Mouse (Mus musculus) hindbrain, embryonic 13.5 days (tissue): ENCODE measurements around the gene Prelp. TPM values are rescaled to one million over a fixed set of nuclear protein-coding genes. Genes with fewer than 3 reads are reported as not detected.

Experiments used
- ATAC-seq: fragments of 200-750 bp; cut with Nextera tagmentation; 2 replicates; pipeline ENCODE4 v1.8.0; 2017; ENCODE audit warnings: moderate TSS enrichment; ENCODE audit not compliant: low FRiP score
- H3K27ac ChIP-seq: fragments of 300-500 bp; sonication (generic); 2 replicates; pipeline ENCODE4 v1.5.1; 2015; ENCODE audit warnings: inconsistent platforms, mild to moderate bottlenecking, moderate library complexity
- H3K27me3 ChIP-seq: fragments of 300-500 bp; sonication (generic); 2 replicates; pipeline ENCODE4 v1.6.1; 2015; ENCODE audit warnings: mild to moderate bottlenecking, inconsistent platforms
- H3K36me3 ChIP-seq: fragments of 300-500 bp; sonication (generic); 2 replicates; pipeline ENCODE4 v1.6.1; 2015; ENCODE audit warnings: mild to moderate bottlenecking, inconsistent platforms
- H3K4me1 ChIP-seq: fragments of 300-500 bp; sonication (generic); replicated peaks from 2 replicates; pipeline ENCODE4 v1.6.1; 2015; ENCODE audit warnings: inconsistent platforms
- H3K4me2 ChIP-seq: fragments of 300-500 bp; sonication (generic); 2 replicates; pipeline ENCODE4 v1.6.1; 2015; ENCODE audit warnings: inconsistent platforms, mild to moderate bottlenecking, moderate library complexity
- H3K4me3 ChIP-seq: fragments of 300-500 bp; sonication (generic); 2 replicates; pipeline ENCODE4 v1.5.1; 2015; ENCODE audit warnings: mild to moderate bottlenecking, inconsistent platforms
- H3K9ac ChIP-seq: fragments of 300-500 bp; sonication (generic); 2 replicates; pipeline ENCODE4 v1.6.1; 2015; ENCODE audit warnings: mild to moderate bottlenecking, inconsistent platforms
- H3K9me3 ChIP-seq: fragments of 300-500 bp; sonication (generic); 2 replicates; pipeline ENCODE4 v1.6.1; 2016; ENCODE audit warnings: inconsistent platforms
- WGBS: fragments of 180-500 bp; shearing (Covaris S2); methylation state at CpG from one replicate; pipeline ENCODE4 v1.1.7; 2015; 5-methylcytosine and 5-hydroxymethylcytosine counted together
- polyA plus RNA-seq: library from polyadenylated mRNA; unstranded; fragments of >200 nt; fragmentation: Nextera tagmentation; extraction: Ambion mirVana; gene quantifications from 2 replicates; pipeline ENCODE4 v1.2.1, GENCODE M21; 2015

The Prelp gene
- polyA plus RNA-seq, 1 experiment from 2014 or later, result 14.8 TPM

DNA sequence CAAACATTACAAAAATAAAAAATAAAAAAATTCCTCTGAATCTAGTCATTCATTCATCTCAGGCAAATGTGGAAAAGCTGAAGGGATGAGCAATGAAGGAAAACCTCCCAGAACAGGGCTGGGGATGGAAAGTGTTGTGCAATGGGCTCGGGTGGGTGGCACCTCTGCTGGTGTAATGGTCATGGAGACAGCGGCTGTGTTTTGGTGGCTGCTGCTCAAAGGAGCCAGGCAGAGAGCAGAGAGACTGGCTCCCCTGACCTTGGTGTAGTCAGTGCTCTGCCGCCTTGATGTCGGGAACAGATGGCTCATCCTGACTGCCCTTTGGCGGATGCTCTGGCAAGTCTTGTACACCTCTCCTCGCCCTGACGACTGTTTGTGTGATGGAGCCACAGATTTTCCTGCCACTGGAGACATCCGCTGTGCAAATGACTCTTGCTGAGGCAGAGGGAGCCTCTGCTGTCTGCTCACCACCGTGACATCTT, 32.1 kb upstream of the Prelp start:
- Histone ChIP-seq H3K36me3 (no peaks in the 10 kb centered on the region), H3K4me3 (no peak overlapping the region), H3K27me3 (no peaks in the 10 kb centered on the region), H3K9ac (no peak overlapping the region), H3K4me2 (no peak overlapping the region), H3K9me3 (no peaks in the 10 kb centered on the region), H3K27ac (peak overlapping the region; percentile 62), H3K4me1 (peaks cover 9% of the 10 kb centered on the region)
- no peak for ATAC-seq
- 51% methylated on average over 9 of the region's 9 CpGs for WGBS

DNA sequence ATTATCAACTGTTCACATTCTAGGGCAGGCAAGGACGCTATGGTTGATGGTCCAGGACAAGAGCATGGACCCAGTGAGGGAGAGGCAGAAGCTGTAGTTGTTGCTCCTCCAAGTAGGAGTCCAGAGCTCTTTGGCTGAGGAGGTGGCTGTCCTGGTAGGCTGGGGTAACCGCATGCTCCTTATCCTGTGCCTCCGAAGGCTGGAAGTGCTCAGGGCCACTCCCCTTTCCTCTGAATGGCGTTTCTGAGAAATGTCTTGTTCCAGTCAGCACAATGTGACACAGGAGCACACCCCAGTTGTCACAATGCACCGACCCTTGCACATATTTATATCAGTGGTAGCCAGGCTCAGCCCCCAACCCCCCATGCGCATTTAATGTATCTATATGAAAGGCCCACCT, 30.4 kb upstream of the Prelp start:
- ATAC-seq, result no peak
- Histone ChIP-seq H3K27me3 (no peaks in the 10 kb centered on the region), H3K4me3 (no peak overlapping the region), H3K27ac (no peak overlapping the region), H3K4me1 (peaks cover 9% of the 10 kb centered on the region), H3K9ac (no peak overlapping the region), H3K9me3 (no peaks in the 10 kb centered on the region), H3K4me2 (no peak overlapping the region), H3K36me3 (no peaks in the 10 kb centered on the region)
- 68% methylated on average over 6 of the region's 6 CpGs for WGBS

DNA sequence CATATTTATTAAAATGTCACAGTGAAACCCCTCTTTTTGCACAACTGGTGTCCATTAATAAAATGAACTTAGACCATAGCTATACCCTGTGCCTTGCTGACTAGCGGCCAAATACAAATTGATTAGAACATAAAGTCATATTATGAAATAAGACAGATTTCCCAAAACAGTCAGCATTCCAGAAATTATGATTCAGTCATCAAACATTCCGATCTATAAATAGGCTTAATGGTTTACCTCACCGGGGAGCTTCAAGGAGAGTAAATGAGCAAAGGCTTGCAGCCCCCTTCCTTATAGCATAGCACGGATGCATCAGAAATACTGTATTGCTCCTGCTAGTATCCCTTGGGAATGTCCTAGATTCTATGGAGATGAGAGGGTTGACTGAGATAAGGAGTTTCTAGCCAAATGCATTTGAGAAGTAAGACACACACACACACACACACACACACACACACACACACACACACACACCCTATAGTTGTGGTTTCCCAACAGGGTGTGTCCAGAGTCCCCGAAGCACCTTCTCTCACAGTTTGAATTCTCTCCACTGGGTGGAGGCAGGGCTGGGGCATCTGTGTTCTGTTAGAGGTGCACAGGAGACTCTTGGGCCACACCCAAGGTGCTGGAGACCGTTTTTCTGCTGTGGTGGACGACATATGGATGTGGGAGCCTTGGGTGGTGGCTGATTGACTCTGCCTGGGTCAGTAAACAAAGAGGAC, 29.0 kb upstream of the Prelp start:
- no peak overlapping the region for H3K27ac ChIP-seq
- H3K4me2 ChIP-seq, result no peak overlapping the region
- H3K4me3 ChIP-seq, result no peak overlapping the region
- H3K9ac ChIP-seq, result no peak overlapping the region
- H3K9me3 ChIP-seq, result no peaks in the 10 kb centered on the region
- H3K4me1 ChIP-seq, result peaks cover 9% of the 10 kb centered on the region
- H3K36me3 ChIP-seq, result no peaks in the 10 kb centered on the region
- H3K27me3 ChIP-seq, result no peaks in the 10 kb centered on the region
- no peak for ATAC-seq
- whole genome bisulfite sequencing, result 76% methylated on average over 7 of the region's 7 CpGs

DNA sequence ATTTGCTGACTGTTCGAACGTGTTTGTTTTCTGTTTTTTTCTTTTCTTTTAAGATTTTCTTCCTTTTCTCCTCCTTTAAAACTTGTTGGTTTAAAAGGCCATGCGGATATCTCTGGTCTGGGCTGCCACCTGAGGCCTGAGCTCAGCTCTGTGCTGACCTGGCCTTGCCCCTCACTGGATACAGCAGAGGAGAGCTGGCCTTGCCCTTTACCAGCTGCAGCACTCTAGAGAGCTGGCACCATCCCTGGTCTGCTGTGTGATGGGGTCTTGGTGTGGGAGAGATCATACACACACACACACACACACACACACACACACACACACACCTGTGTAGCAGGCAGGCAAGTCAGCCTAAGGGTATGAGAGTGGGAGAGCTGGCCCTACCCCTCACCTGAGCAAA, 23.9 kb upstream of the Prelp start:
- Histone ChIP-seq H3K4me3 (no peak overlapping the region), H3K27me3 (no peaks in the 10 kb centered on the region), H3K27ac (no peak overlapping the region), H3K4me1 (no peaks in the 10 kb centered on the region), H3K4me2 (no peak overlapping the region), H3K9me3 (no peaks in the 10 kb centered on the region; the same call in 1 of the 2 replicates), H3K9ac (no peak overlapping the region), H3K36me3 (no peaks in the 10 kb centered on the region)
- no peak for ATAC-seq
- 88% methylated on average over 3 of the region's 3 CpGs for WGBS

DNA sequence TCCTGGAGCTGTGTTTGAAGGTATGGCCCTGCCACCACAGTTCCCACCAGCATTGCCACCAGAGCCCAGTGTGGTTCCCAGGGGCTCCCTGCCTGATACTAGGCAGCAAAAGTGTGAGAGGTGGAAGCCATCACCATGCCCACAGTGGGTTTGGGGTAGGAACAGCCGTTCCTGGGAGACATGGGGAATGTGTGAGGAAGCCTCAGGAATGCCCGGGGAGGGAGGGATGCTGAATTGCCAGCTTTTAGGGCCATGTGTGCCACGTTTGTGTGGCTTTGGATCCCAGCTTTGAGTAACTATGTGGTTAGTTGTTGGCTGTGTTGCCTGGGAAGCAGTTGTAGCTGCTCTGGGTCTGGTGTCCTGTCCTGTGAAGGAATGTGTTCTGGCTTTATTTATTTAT, 20.7 kb upstream of the Prelp start:
- no peak overlapping the region for H3K4me2 ChIP-seq
- H3K27ac ChIP-seq, result no peak overlapping the region
- no peak overlapping the region for H3K4me3 ChIP-seq
- H3K36me3 ChIP-seq, result no peaks in the 10 kb centered on the region
- ATAC-seq, result no peak
- H3K9ac ChIP-seq, result no peak overlapping the region
- no peaks in the 10 kb centered on the region; the same call in 1 of the 2 replicates for H3K9me3 ChIP-seq
- 90% methylated on average over 3 of the region's 3 CpGs for WGBS
- H3K27me3 ChIP-seq, result no peaks in the 10 kb centered on the region
- no peaks in the 10 kb centered on the region for H3K4me1 ChIP-seq

DNA sequence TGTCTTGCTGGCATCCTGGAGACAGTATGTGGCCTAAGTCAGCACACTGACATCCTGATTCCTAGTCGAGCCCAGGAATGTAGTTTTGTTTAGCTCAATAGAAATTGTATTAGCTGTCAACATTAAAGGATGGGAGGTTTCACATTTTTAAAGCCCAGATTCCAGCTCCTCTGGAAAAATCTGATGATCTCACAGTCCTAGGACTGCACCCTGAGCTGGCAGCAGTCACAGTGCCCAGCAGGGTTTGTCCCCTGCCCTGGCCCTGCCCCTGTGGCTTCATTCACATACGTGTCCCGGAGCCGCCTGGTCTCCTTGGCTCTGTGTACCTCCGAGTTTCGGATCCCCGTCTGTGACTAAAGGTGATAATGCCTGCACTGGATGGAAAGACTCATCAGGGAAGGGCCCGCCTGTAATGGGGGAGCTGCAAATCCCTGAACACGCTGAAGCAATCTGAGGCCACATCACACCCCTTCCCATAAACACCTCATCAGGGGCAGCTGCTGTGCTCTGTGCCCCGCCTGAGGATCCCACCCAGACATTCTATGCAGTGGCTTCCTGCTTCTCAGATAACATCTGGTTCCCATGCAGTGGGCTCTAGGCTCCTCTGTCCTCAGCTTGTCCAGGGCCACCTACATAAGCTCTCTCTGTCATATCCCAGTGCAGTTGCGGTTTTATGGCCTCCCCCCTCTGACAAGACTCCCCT, 20.1 kb upstream of the Prelp start:
- Histone ChIP-seq H3K4me3 (no peak overlapping the region), H3K4me1 (no peaks in the 10 kb centered on the region), H3K9ac (no peak overlapping the region), H3K9me3 (no peaks in the 10 kb centered on the region; the same call in 1 of the 2 replicates), H3K27me3 (no peaks in the 10 kb centered on the region), H3K4me2 (no peak overlapping the region), H3K36me3 (no peaks in the 10 kb centered on the region), H3K27ac (no peak overlapping the region)
- ATAC-seq, result no peak
- WGBS, result 73% methylated on average over 11 of the region's 11 CpGs

DNA sequence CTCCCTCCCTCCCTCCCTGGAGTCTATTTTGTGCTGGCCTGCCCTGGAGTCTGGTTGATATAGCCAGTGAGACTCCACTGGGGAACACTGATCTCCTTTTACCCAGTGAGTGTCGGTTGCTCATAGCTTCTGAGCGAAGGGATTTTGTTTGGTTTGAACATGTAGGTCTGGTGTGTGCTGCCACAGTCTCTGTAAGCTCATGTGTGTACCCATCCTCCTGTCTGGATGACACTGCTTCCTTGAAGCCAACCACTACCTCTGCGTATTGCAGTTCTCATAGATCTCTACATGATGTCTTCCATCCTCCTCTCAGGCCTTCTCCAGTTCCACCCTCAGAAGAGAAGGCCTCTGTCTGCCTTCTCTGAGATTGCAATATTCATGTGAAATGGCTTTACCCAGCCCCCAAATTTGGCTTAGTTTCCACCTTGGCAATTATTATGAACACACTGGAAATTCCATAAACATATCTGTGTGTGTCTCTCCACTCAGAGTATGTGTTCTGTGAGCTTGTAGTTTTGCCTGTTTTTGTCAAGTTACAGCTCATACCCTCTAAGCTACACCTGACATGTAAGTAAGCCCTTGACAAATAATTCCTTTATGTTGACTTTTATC, 19.4 kb upstream of the Prelp start:
- 90% methylated on average over 3 of the region's 3 CpGs for WGBS
- no peaks in the 10 kb centered on the region for H3K4me1 ChIP-seq
- no peak for ATAC-seq

DNA sequence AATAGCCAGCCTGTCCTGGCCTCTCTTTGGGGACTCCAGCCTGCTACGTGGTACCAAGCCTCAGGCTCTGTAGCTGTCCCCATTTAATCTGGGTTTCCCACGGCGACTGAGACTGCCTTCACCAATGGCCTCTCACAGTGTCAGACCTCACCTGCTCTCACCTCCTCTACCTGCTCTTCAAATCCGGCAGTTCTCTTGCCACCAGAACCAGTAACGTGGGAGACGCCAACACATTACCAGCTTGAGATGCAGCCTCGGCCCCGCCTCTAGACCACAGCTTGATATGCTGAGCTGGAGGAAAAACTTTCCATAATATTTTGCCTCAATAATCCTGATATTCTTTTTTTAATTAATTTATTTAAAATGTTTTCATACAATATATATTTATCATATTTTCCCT, 18.5 kb upstream of the Prelp start:
- no peaks in the 10 kb centered on the region; the same call in 1 of the 2 replicates for H3K9me3 ChIP-seq
- no peak overlapping the region for H3K4me2 ChIP-seq
- 88% methylated on average over 8 of the region's 8 CpGs for WGBS
- H3K27ac ChIP-seq, result no peak overlapping the region
- no peak overlapping the region for H3K4me3 ChIP-seq
- no peaks in the 10 kb centered on the region for H3K36me3 ChIP-seq
- H3K9ac ChIP-seq, result no peak overlapping the region
- no peaks in the 10 kb centered on the region for H3K27me3 ChIP-seq
- no peak for ATAC-seq
- no peaks in the 10 kb centered on the region for H3K4me1 ChIP-seq

More for the DNA sequence above, 19.4 kb upstream of the Prelp start:
- Histone ChIP-seq H3K27me3 (no peaks in the 10 kb centered on the region), H3K9ac (no peak overlapping the region), H3K4me3 (no peak overlapping the region), H3K36me3 (no peaks in the 10 kb centered on the region), H3K9me3 (no peaks in the 10 kb centered on the region; the same call in 1 of the 2 replicates), H3K27ac (no peak overlapping the region), H3K4me2 (no peak overlapping the region)

DNA sequence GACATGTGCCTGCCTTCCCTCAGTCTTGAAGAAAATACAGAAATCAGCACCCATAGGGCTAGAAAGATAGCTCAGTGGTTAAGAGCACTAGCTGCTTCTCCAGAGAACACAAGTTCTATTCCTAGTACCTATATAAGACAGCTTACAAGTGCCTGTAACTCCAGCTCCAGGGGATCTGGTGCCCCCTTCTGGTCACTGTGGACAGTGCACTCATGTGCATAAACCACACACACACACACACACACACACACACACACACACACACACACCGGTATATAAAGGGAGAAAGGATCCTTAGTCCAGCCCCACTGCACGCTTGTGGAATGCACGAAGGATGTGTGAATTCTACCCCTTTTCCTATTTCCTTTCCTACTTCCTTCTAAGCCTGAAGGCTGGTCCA, 15.0 kb upstream of the Prelp start:
- Histone ChIP-seq H3K27me3 (no peaks in the 10 kb centered on the region), H3K4me2 (no peak overlapping the region), H3K4me3 (no peak overlapping the region), H3K36me3 (no peaks in the 10 kb centered on the region), H3K4me1 (no peaks in the 10 kb centered on the region), H3K9me3 (no peaks in the 10 kb centered on the region), H3K27ac (no peak overlapping the region), H3K9ac (no peak overlapping the region)
- 97% methylated on average over 3 of the region's 3 CpGs for WGBS
- no peak for ATAC-seq

DNA sequence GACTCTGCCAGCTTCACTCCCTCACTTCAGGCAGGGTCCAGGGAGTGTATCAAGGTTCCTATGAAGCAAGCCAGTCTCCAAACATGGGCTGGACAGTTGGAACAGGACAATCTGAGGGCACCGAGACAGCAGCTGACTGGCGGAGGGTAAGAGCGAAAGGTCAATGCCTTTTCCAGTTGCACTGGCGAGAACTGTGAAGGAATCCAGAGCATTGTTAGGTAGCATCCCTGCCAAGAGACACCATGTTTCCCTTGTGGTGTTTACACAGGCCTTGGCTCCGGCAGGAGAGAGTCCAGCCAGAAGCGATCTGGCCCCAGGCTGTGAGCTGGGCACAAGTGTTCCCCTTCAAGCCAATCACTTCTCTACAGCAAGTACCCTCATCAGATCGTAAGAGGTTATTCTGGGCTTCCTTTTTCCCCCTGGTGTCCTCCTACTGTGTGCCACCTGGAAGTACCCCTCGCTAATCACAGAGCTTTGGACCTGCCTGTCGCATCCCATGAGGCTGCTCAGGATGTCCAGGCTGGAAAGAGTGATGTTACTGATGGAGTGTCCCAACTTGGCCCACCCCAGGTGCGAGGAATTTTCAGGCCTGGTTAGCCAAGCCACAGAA, 13.2 kb upstream of the Prelp start:
- no peaks in the 10 kb centered on the region for H3K27me3 ChIP-seq
- H3K4me2 ChIP-seq, result no peak overlapping the region
- no peak for ATAC-seq
- 80% methylated on average over 10 of the region's 10 CpGs for WGBS
- H3K4me1 ChIP-seq, result no peaks in the 10 kb centered on the region
- H3K27ac ChIP-seq, result no peak overlapping the region
- no peaks in the 10 kb centered on the region for H3K36me3 ChIP-seq
- no peak overlapping the region for H3K9ac ChIP-seq
- no peaks in the 10 kb centered on the region for H3K9me3 ChIP-seq
- H3K4me3 ChIP-seq, result no peak overlapping the region

DNA sequence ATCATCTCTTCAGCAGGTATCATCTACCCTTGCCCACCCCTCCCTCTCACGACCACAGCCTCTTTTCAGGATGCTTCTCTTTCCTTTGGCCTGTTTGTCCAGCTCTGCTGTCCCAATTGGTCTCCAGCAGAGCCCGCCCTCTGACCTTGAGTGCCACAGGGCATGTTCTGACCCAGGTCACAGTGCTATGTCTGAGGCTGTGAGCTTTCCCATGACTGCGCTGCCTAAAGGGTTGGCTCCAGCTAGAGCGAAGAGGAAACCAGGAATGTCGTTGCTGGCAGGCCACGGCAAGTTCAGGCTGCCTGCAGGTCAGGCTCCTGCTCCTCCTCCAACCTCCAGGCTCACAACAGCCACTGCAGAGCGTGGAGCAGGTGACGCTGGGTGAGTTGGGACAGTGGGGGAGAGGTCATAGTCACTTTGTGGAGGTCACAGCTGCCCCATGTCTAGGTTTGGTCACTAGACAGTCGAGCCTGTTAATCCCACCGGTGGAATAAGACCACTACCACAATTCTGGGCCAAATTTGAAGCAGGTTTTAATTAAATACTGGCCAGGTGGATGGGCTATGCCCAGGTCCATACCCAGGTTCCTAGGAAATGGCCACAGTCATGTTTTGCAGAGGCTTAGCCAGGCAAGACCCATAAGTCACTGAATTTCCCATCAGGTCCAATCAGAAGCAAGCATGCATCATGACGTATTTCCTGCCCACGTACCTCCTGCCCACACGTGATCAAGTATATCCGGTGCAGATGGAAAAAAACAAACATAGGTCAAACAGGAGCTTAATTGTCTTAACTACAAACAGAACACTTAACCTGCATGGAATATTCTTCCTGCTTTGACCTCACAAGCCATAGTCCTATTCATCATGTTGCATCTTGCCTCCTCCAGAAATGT, 12.3 kb upstream of the Prelp start:
- Histone ChIP-seq H3K4me1 (no peaks in the 10 kb centered on the region), H3K36me3 (no peaks in the 10 kb centered on the region), H3K27ac (no peak overlapping the region), H3K4me2 (no peak overlapping the region), H3K27me3 (no peaks in the 10 kb centered on the region), H3K9me3 (no peaks in the 10 kb centered on the region), H3K9ac (no peak overlapping the region), H3K4me3 (no peak overlapping the region)
- ATAC-seq, result no peak
- 72% methylated on average over 14 of the region's 14 CpGs for WGBS
